Mouse (Mus musculus) forebrain, embryonic 10.5 days (tissue): ENCODE results near the gene Zfp691. TPM values are rescaled to one million over a fixed set of nuclear protein-coding genes. Genes with fewer than 3 reads are reported as not detected.

Experiments
- DNase-seq: peaks from one replicate; pipeline ENCODE4 v3.0.0-alpha.2; 2017; ENCODE audit warnings: low spot score; ENCODE audit errors: extremely low spot score
- H3K27ac ChIP-seq: fragments of 300-500 bp; sonication (generic); 2 replicates; pipeline ENCODE4 v1.5.1; 2016; ENCODE audit warnings: mild to moderate bottlenecking
- H3K27me3 ChIP-seq: fragments of 300-500 bp; sonication (generic); 2 replicates; pipeline ENCODE4 v1.6.1; 2016; ENCODE audit warnings: mild to moderate bottlenecking; ENCODE audit not compliant: poor library complexity, severe bottlenecking
- H3K36me3 ChIP-seq: fragments of 300-500 bp; sonication (generic); replicated peaks from 2 replicates; pipeline ENCODE4 v1.6.1; 2016; ENCODE audit warnings: mild to moderate bottlenecking, moderate library complexity
- H3K4me1 ChIP-seq: fragments of 300-500 bp; sonication (generic); 2 replicates; pipeline ENCODE4 v1.6.1; 2016
- H3K4me3 ChIP-seq: fragments of 300-500 bp; sonication (generic); 2 replicates; pipeline ENCODE4 v1.5.1; 2016; ENCODE audit warnings: mild to moderate bottlenecking, moderate library complexity
- H3K9me3 ChIP-seq: fragments of 300-500 bp; sonication (generic); 2 replicates; pipeline ENCODE4 v1.6.1; 2016; ENCODE audit warnings: mild to moderate bottlenecking, moderate library complexity
- WGBS: fragments of 180-500 bp; shearing (Covaris S2); methylation state at CpG from one replicate; pipeline ENCODE4 v1.1.7; 2016; 5-methylcytosine and 5-hydroxymethylcytosine counted together
- polyA plus RNA-seq: library from polyadenylated mRNA; unstranded; fragments of >200 nt; fragmentation: Nextera tagmentation; extraction: Ambion mirVana; gene quantifications from 2 replicates; pipeline ENCODE4 v1.2.1, GENCODE M21; 2016

The Zfp691 gene
- polyA plus RNA-seq, 1 experiment from 2014 or later = 10.5 TPM

GRCm38 (mm10) chr4:119161358-119161757 is 12.6 kb downstream of the Zfp691 start:
- Histone ChIP-seq H3K27ac (no peak overlapping the region), H3K4me3 (no peak overlapping the region), H3K9me3 (no peaks in the 10 kb centered on the region), H3K27me3 (no peaks in the 10 kb centered on the region), H3K4me1 (no peaks in the 10 kb centered on the region), H3K36me3 (no peaks in the 10 kb centered on the region)
- no peak for DNase-seq
- 83% methylated on average over 3 of the region's 3 CpGs for WGBS

- WGBS = 85% methylated on average over 5 of the region's 5 CpGs
- H3K36me3 ChIP-seq = no peaks in the 10 kb centered on the region
- no peak for DNase-seq
Observed at GRCm38 (mm10) chr4:119157891-119158290, 16.1 kb downstream of the Zfp691 start.

GRCm38 (mm10) chr4:119157186-119157585 is 16.8 kb downstream of the Zfp691 start:
- H3K36me3 ChIP-seq = no peaks in the 10 kb centered on the region
- DNase-seq = peak; percentile 38

More at GRCm38 (mm10) chr4:119157891-119158290, 16.1 kb downstream of the Zfp691 start:
- Histone ChIP-seq H3K9me3 (no peaks in the 10 kb centered on the region), H3K4me3 (no peak overlapping the region), H3K27me3 (no peaks in the 10 kb centered on the region), H3K27ac (no peak overlapping the region), H3K4me1 (no peaks in the 10 kb centered on the region)

GRCm38 (mm10) chr4:119148741-119149140 is 25.3 kb downstream of the Zfp691 start:
- 91% methylated on average over 11 of the region's 11 CpGs for WGBS
- DNase-seq = no peak

More at GRCm38 (mm10) chr4:119157186-119157585, 16.8 kb downstream of the Zfp691 start:
- Histone ChIP-seq H3K4me1 (no peaks in the 10 kb centered on the region), H3K4me3 (no peak overlapping the region), H3K27ac (no peak overlapping the region), H3K9me3 (no peaks in the 10 kb centered on the region), H3K27me3 (no peaks in the 10 kb centered on the region)
- WGBS = 35% methylated on average over 2 of the region's 2 CpGs

GRCm38 (mm10) chr4:119147347-119147746 is 26.6 kb downstream of the Zfp691 start:
- Histone ChIP-seq H3K4me3 (no peak overlapping the region), H3K36me3 (no peaks in the 10 kb centered on the region), H3K27me3 (peaks cover 14% of the 10 kb centered on the region; the same call in 1 of the 2 replicates), H3K27ac (no peak overlapping the region), H3K9me3 (no peaks in the 10 kb centered on the region), H3K4me1 (peaks cover 12% of the 10 kb centered on the region)
- no peak for DNase-seq
- whole genome bisulfite sequencing = 92% methylated on average over 5 of the region's 5 CpGs

More at GRCm38 (mm10) chr4:119148741-119149140, 25.3 kb downstream of the Zfp691 start:
- H3K4me3 ChIP-seq = no peak overlapping the region
- no peaks in the 10 kb centered on the region for H3K9me3 ChIP-seq
- no peak overlapping the region for H3K27ac ChIP-seq
- no peaks in the 10 kb centered on the region for H3K36me3 ChIP-seq
- peaks cover 9% of the 10 kb centered on the region for H3K4me1 ChIP-seq
- H3K27me3 ChIP-seq = 0 out of 2 replicates have a peak, but pooled peaks cover 4% of the 10 kb centered on the region

GRCm38 (mm10) chr4:119146816-119147215 is 27.2 kb downstream of the Zfp691 start:
- H3K4me1 ChIP-seq = peaks cover 14% of the 10 kb centered on the region
- no peak overlapping the region for H3K4me3 ChIP-seq
- 92% methylated on average over 7 of the region's 7 CpGs for WGBS
- H3K9me3 ChIP-seq = no peaks in the 10 kb centered on the region
- H3K27me3 ChIP-seq = peaks cover 14% of the 10 kb centered on the region; the same call in 1 of the 2 replicates
- H3K27ac ChIP-seq = no peak overlapping the region
- DNase-seq = no peak
- no peaks in the 10 kb centered on the region for H3K36me3 ChIP-seq

GRCm38 (mm10) chr4:119142230-119142871 is 31.6 kb downstream of the Zfp691 start:
- H3K9me3 ChIP-seq = no peaks in the 10 kb centered on the region
- peak overlapping the region; percentile 70 for H3K27ac ChIP-seq
- peak; percentile 72 for DNase-seq
- H3K4me3 ChIP-seq = peak overlapping the region; percentile 41
- peaks cover 14% of the 10 kb centered on the region; the same call in 1 of the 2 replicates for H3K27me3 ChIP-seq
- peaks cover 13% of the 10 kb centered on the region for H3K36me3 ChIP-seq
- H3K4me1 ChIP-seq = peaks cover 31% of the 10 kb centered on the region
- 27% methylated on average over 24 of the region's 24 CpGs for WGBS

- Histone ChIP-seq H3K36me3 (peaks cover 25% of the 10 kb centered on the region), H3K27ac (no peak overlapping the region), H3K4me3 (no peak overlapping the region), H3K27me3 (peaks cover 14% of the 10 kb centered on the region; the same call in 1 of the 2 replicates), H3K4me1 (peaks cover 38% of the 10 kb centered on the region), H3K9me3 (no peaks in the 10 kb centered on the region)
- WGBS = 67% methylated on average over 10 of the region's 10 CpGs
- no peak for DNase-seq
Observed at GRCm38 (mm10) chr4:119141191-119141590, 32.8 kb downstream of the Zfp691 start.

- Histone ChIP-seq H3K27ac (no peak overlapping the region), H3K4me1 (peaks cover 38% of the 10 kb centered on the region), H3K36me3 (peaks cover 35% of the 10 kb centered on the region), H3K4me3 (no peak overlapping the region), H3K9me3 (no peaks in the 10 kb centered on the region), H3K27me3 (peaks cover 14% of the 10 kb centered on the region; the same call in 1 of the 2 replicates)
- 46% methylated on average over 3 of the region's 3 CpGs for WGBS
- peak; percentile 51 for DNase-seq
Observed at GRCm38 (mm10) chr4:119140126-119140525, 33.9 kb downstream of the Zfp691 start.

- Histone ChIP-seq H3K4me3 (no peak overlapping the region), H3K9me3 (no peaks in the 10 kb centered on the region), H3K36me3 (peaks cover 49% of the 10 kb centered on the region), H3K4me1 (peaks cover 38% of the 10 kb centered on the region), H3K27me3 (peaks cover 10% of the 10 kb centered on the region; the same call in 1 of the 2 replicates), H3K27ac (no peak overlapping the region)
- 67% methylated on average over 8 of the region's 8 CpGs for whole genome bisulfite sequencing
- no peak for DNase-seq
Observed at GRCm38 (mm10) chr4:119138776-119139175, 35.2 kb downstream of the Zfp691 start.

- WGBS = 9% methylated on average over 18 of the region's 18 CpGs
- Histone ChIP-seq H3K9me3 (no peaks in the 10 kb centered on the region), H3K36me3 (peaks cover 55% of the 10 kb centered on the region), H3K27me3 (peaks cover 4% of the 10 kb centered on the region; the same call in 1 of the 2 replicates), H3K27ac (peak overlapping the region; percentile 56; the same call in 1 of the 2 replicates), H3K4me3 (peak overlapping the region; percentile 30; the same call in 1 of the 2 replicates), H3K4me1 (peaks cover 38% of the 10 kb centered on the region)
- DNase-seq = peak; percentile 74
Observed at GRCm38 (mm10) chr4:119138171-119138570, 35.8 kb downstream of the Zfp691 start.

- H3K36me3 ChIP-seq = peaks cover 64% of the 10 kb centered on the region
- no peak overlapping the region for H3K4me3 ChIP-seq
- H3K27ac ChIP-seq = 0 out of 2 replicates have a peak overlapping the region, but pooled peaks have one; percentile 56
- H3K27me3 ChIP-seq = no peaks in the 10 kb centered on the region
- WGBS = 71% methylated on average over 8 of the region's 8 CpGs
- DNase-seq = no peak
- H3K4me1 ChIP-seq = peaks cover 34% of the 10 kb centered on the region
- no peaks in the 10 kb centered on the region for H3K9me3 ChIP-seq
Observed at GRCm38 (mm10) chr4:119137313-119137712, 36.7 kb downstream of the Zfp691 start.

- Histone ChIP-seq H3K36me3 (peaks cover 98% of the 10 kb centered on the region), H3K4me1 (peaks cover 26% of the 10 kb centered on the region)
- WGBS = 91% methylated on average over 13 of the region's 13 CpGs
Observed at GRCm38 (mm10) chr4:119133860-119134259, 40.1 kb downstream of the Zfp691 start.

More at GRCm38 (mm10) chr4:119133860-119134259, 40.1 kb downstream of the Zfp691 start:
- H3K9me3 ChIP-seq = no peaks in the 10 kb centered on the region
- H3K27ac ChIP-seq = no peak overlapping the region
- no peaks in the 10 kb centered on the region for H3K27me3 ChIP-seq
- no peak for DNase-seq
- no peak overlapping the region for H3K4me3 ChIP-seq
